Mouse (Mus musculus) embryonic facial prominence, embryonic 12.5 days (tissue): ENCODE data around the gene Gm49384. TPM values are rescaled to one million over a fixed set of nuclear protein-coding genes. Genes with fewer than 3 reads are reported as not detected.

Source experiments
- ATAC-seq: fragments of 200-750 bp; cut with Nextera tagmentation; 2 replicates; pipeline ENCODE4 v1.8.0; 2017; ENCODE audit not compliant: insufficient number of reproducible peaks, insufficient read depth, low FRiP score, low TSS enrichment
- H3K27ac ChIP-seq: fragments of 300-500 bp; sonication (generic); 2 replicates; pipeline ENCODE4 v1.5.1; 2016; ENCODE audit warnings: mild to moderate bottlenecking
- H3K27me3 ChIP-seq: fragments of 300-500 bp; sonication (generic); 2 replicates; pipeline ENCODE4 v1.6.1; 2016; ENCODE audit warnings: mild to moderate bottlenecking, moderate library complexity
- H3K36me3 ChIP-seq: fragments of 300-500 bp; sonication (generic); 2 replicates; pipeline ENCODE4 v1.6.1; 2016; ENCODE audit warnings: mild to moderate bottlenecking
- H3K4me1 ChIP-seq: fragments of 300-500 bp; sonication (generic); 2 replicates; pipeline ENCODE4 v1.6.1; 2016
- H3K4me2 ChIP-seq: fragments of 300-500 bp; sonication (generic); replicated peaks from 2 replicates; pipeline ENCODE4 v1.6.1; 2016; ENCODE audit warnings: mild to moderate bottlenecking, moderate library complexity
- H3K4me3 ChIP-seq: fragments of 300-500 bp; sonication (generic); 2 replicates; pipeline ENCODE4 v1.5.1; 2016; ENCODE audit warnings: mild to moderate bottlenecking
- H3K9ac ChIP-seq: fragments of 300-500 bp; sonication (generic); 2 replicates; pipeline ENCODE4 v1.6.1; 2016; ENCODE audit warnings: mild to moderate bottlenecking, moderate library complexity
- H3K9me3 ChIP-seq: fragments of 300-500 bp; sonication (generic); 2 replicates; pipeline ENCODE4 v1.6.1; 2016; ENCODE audit warnings: mild to moderate bottlenecking, moderate library complexity
- WGBS: fragments of 180-500 bp; shearing (Covaris S2); methylation state at CpG from one replicate; pipeline ENCODE4 v1.1.7; 2016; 5-methylcytosine and 5-hydroxymethylcytosine counted together
- polyA plus RNA-seq: library from polyadenylated mRNA; unstranded; fragments of >200 nt; fragmentation: Nextera tagmentation; extraction: Ambion mirVana; gene quantifications from 2 replicates; pipeline ENCODE4 v1.2.1, GENCODE M21; 2016

Gm49384 gene
- polyA plus RNA-seq = 29.7 and 37.8 TPM in 2 replicates

DNA sequence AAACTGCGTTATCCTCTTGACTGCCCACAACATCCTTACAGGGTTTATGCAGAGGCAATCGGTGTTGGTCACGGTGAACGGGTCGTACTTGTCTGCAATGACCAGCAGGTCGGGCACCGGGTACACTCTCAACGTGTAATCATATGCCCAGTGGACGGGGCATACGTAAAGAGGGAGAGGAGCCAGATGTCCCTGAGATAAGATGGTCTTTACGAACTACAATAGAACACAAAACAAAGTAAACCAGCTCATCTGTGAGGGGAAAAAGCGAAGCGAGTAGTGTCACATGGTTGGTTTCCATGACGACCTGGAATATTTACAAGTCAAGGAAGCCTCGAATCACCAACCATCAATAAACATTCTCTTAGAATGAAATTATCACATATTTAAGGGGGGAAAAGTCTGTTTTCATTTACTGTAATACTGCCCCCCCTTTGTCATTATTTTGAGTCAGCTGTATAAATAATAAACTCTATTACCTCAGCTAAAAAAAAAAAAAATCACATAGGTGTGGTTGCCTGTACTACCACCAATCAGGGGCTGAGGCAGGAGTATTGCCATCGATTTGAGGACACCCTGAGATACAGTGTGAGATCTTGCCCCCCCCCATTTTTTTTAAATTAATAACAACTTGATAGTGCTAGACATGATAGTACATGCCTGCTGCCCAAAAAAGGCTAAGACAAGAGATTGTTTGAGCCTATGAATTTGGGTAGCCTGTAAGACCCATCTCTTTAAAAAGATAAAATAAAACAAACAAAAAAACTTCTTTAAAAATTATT lies at the start of gene Gm49384:
Gm49384 (minus strand) TSS at position 216 of the 782 bp plus-strand sequence.
- Histone ChIP-seq H3K9me3 (no peaks in the 10 kb centered on the region), H3K4me3 (no peak within 1 kb of the TSS), H3K27me3 (no peaks in the 10 kb centered on the region), H3K36me3 (peaks cover 40% of the 10 kb centered on the region), H3K4me1 (peaks cover under 1% of the 10 kb centered on the region; the same call in 1 of the 2 replicates), H3K27ac (no peak within 1 kb of the TSS), H3K4me2 (no peak within 1 kb of the TSS), H3K9ac (no peak within 1 kb of the TSS)
- WGBS = 90% methylated on average over 16 of the region's 16 CpGs
- no peak for ATAC-seq

DNA sequence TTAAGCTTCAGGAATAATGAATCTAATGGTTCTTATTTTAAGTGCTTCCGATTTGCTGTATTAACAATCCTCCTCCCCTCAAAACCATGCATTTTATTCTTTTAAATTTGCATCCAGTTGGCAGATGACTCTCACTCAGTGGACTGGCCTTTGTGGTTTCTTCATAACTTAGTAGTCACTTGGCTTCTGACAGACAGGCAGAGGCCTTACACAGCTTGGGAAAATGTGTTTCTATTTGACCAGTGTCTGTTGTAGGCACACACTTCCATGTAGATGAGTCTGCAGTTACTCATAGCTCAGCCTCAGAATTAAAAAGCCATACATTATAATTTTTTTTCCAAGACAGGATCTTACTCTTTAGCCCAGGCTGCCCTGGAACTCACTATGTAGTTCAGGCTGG lies 49.7 kb upstream of the Gm49384 start:
- no peak overlapping the region for H3K4me2 ChIP-seq
- 96% methylated on average over 1 of the region's 1 CpGs for WGBS
- H3K27me3 ChIP-seq = no peaks in the 10 kb centered on the region
- H3K9me3 ChIP-seq = no peaks in the 10 kb centered on the region
- no peak for ATAC-seq
- H3K27ac ChIP-seq = no peak overlapping the region
- H3K4me3 ChIP-seq = no peak overlapping the region
- no peaks in the 10 kb centered on the region for H3K36me3 ChIP-seq
- 0 out of 2 replicates have a peak, but pooled peaks cover 3% of the 10 kb centered on the region for H3K4me1 ChIP-seq
- no peak overlapping the region for H3K9ac ChIP-seq

DNA sequence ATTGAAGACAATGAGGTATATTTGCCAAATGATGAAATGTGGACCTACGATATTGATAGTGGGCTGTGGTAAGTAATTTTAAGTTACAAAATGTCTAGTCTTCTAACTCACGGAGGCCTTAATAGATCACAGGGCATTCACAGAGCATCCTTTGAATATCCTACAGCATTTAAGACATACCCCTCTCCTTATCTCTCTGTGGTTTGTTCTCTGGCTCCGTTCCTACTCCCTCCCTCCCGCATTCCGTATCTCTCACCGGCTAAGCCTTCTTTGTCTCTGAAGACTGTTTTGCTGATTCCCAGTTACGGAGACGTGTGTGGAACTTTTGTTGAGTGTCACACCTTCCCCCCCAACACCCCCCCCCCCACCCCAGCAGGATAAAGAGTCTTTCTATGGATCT lies 46.7 kb upstream of the Gm49384 start:
- Histone ChIP-seq H3K27me3 (no peaks in the 10 kb centered on the region), H3K36me3 (no peaks in the 10 kb centered on the region), H3K4me3 (no peak overlapping the region), H3K4me2 (no peak overlapping the region), H3K27ac (no peak overlapping the region), H3K9me3 (no peaks in the 10 kb centered on the region), H3K9ac (no peak overlapping the region), H3K4me1 (no peaks in the 10 kb centered on the region)
- 81% methylated on average over 8 of the region's 8 CpGs for WGBS
- ATAC-seq = no peak

DNA sequence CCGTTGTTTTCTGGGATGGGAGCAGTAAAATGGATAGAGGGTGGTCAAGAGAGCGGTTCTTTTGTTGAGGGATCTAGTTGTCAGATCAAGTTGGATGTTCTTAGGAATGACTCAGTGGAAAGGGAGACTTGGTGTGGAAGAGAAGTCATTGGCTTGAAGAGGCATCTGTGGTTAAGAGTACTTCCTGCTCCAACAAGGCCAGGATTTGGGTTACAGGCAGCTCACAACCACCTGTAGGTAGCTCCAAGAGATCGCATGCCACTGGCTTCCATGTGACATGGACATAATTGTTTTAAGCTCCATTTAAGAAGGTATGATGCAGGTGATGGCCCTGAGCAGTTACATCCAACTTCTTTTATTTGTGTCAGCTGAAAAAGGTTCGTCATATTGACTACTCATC lies 45.7 kb upstream of the Gm49384 start:
- Histone ChIP-seq H3K27ac (no peak overlapping the region), H3K4me1 (no peaks in the 10 kb centered on the region), H3K36me3 (no peaks in the 10 kb centered on the region), H3K9me3 (no peaks in the 10 kb centered on the region), H3K4me2 (no peak overlapping the region), H3K9ac (no peak overlapping the region), H3K27me3 (no peaks in the 10 kb centered on the region), H3K4me3 (no peak overlapping the region)
- 87% methylated on average over 4 of the region's 4 CpGs for WGBS
- ATAC-seq = no peak

DNA sequence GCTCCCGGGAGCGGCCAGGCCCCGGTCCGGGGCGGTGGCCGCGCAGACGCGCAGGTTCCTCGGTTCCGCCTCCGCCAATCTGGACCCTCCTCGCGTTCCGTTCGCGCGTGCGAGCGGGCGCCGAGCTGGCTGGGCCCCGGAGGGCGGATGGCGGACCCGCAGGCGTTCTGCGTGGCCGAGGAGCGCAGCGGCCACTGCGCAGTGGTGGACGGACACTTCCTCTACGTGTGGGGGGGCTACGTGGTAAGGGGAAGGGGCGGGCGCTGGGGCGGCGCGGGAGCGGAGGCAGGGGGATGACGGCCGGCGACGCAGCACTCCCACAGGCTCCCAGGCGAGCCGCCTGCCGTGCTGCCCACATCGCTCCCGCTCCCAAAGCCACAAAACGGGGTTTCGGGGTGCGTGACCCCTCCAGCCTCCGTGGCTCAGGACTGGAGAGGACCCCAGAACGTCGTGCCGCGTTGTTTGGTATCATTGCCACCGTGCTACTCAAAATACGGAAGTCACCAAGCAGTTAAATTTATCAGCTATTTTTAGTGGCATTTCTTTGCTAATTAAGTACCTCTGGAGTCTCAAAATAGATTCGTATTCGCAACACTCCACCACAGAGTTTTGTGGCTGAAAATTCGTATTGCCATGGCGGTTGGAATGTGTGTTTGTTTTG lies 37.8 kb upstream of the Gm49384 start:
- ATAC-seq = peak; percentile 93
- H3K9me3 ChIP-seq = no peaks in the 10 kb centered on the region
- H3K9ac ChIP-seq = peak overlapping the region; percentile 80
- H3K27me3 ChIP-seq = no peaks in the 10 kb centered on the region
- H3K36me3 ChIP-seq = no peaks in the 10 kb centered on the region
- H3K4me1 ChIP-seq = peaks cover 8% of the 10 kb centered on the region; the same call in 1 of the 2 replicates
- H3K4me3 ChIP-seq = peak overlapping the region; percentile 68
- H3K4me2 ChIP-seq = peak overlapping the region; percentile 63
- WGBS = under 1% methylated on average over 58 of the region's 64 CpGs
- peak overlapping the region; percentile 81 for H3K27ac ChIP-seq

DNA sequence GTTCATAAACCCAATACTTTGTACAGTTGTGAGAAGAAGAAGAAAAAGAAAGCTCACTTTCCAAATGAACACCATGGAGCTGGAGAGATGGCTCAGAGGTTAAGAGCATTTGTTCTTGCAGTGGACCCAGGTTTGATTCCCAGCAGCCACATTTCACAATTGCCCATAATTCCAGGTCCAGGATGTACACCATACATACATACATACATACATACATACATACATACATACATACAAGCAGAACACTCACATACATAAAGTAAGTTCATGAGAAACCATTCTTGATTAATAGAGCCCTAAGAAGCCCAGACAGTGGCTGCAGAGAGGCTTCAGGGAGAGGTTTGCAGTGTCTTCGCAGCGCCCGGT lies 37.3 kb upstream of the Gm49384 start:
- H3K9me3 ChIP-seq = no peaks in the 10 kb centered on the region
- no peaks in the 10 kb centered on the region for H3K27me3 ChIP-seq
- H3K4me2 ChIP-seq = peak overlapping the region; percentile 63
- 0 out of 2 replicates have a peak, but pooled peaks have one; percentile 31 for ATAC-seq
- H3K4me3 ChIP-seq = peak overlapping the region; percentile 68
- peak overlapping the region; percentile 81 for H3K27ac ChIP-seq
- H3K9ac ChIP-seq = peak overlapping the region; percentile 80
- WGBS = 0% methylated on average over 3 of the region's 3 CpGs
- H3K4me1 ChIP-seq = peaks cover 8% of the 10 kb centered on the region; the same call in 1 of the 2 replicates
- no peaks in the 10 kb centered on the region for H3K36me3 ChIP-seq

DNA sequence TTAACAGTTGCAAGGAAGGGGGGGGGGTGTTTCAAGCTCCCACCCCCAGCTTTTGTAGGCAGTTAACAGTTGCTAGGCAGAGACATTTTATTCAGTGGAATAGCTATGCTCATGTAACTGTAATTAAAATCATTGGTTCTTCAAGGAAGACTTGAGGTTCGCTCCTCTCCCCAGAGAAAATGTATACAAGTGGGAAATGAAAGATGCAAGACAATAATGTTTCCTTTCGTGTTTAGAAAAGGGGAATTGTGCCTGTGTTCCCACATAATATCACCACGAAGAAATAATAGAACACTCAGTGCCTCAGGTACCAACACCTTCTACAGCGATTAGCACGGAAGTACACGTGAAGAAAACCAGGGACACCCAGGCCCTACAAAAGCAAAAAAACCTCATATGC lies 36.8 kb upstream of the Gm49384 start, which contains the start of gene Klhdc1:
Klhdc1 (plus strand) TSS at position 301 of the 400 bp plus-strand sequence.
- WGBS = 68% methylated on average over 6 of the region's 6 CpGs

DNA sequence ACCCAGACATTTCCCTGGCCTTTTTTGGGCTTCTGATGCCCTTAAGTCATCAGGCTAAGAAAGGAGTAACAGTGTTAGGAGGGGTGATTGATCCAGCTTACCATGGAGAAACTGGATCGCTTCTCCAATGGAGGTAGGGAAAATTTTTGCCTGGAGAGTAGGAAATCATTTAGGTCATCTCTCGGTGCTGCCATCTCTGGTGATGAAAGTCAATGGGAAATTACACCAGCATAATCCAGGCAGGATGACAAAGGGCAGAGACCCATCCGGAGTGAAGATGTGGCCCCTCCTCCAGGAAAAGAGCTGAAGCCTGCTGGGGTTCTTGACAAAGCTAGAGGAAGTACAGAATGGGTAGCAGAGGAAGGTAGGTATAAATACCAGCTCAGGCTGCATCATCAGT lies 34.2 kb upstream of the Gm49384 start:
- no peak overlapping the region for H3K27ac ChIP-seq
- H3K4me1 ChIP-seq = peaks cover 8% of the 10 kb centered on the region; the same call in 1 of the 2 replicates
- no peak overlapping the region for H3K4me3 ChIP-seq
- no peaks in the 10 kb centered on the region for H3K27me3 ChIP-seq
- no peak overlapping the region for H3K4me2 ChIP-seq
- H3K9me3 ChIP-seq = no peaks in the 10 kb centered on the region
- ATAC-seq = no peak
- WGBS = 39% methylated on average over 3 of the region's 3 CpGs
- no peak overlapping the region for H3K9ac ChIP-seq
- H3K36me3 ChIP-seq = no peaks in the 10 kb centered on the region

More for the DNA sequence above, 36.8 kb upstream of the Gm49384 start, which contains the start of gene Klhdc1:
- Histone ChIP-seq H3K27ac (peak within 1 kb of the TSS; percentile 81), H3K36me3 (no peaks in the 10 kb centered on the region), H3K4me2 (peak within 1 kb of the TSS; percentile 63), H3K9ac (peak within 1 kb of the TSS; percentile 80), H3K4me3 (peak within 1 kb of the TSS; percentile 68), H3K9me3 (no peaks in the 10 kb centered on the region), H3K4me1 (peaks cover 8% of the 10 kb centered on the region; the same call in 1 of the 2 replicates), H3K27me3 (no peaks in the 10 kb centered on the region)
- no peak for ATAC-seq

DNA sequence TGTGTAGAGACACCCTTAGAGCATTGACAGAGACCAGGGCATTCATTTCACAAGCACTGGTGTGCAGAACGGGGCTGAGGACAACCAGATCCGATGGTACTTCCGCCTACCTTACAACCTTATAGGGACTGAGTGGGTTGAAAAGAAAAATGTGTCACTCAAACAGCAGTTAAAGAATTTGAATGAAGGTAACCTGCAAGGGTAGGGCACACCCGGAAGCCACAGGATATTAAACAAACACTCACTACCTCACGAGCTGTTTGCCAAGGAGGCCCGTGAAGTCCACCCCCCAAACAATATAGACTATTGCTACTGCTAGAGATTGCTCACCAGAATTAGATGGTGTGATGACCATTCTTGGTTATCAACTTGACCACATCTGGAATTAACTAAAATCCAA lies 31.7 kb upstream of the Gm49384 start:
- Histone ChIP-seq H3K4me1 (peaks cover 3% of the 10 kb centered on the region; the same call in 1 of the 2 replicates), H3K9ac (no peak overlapping the region), H3K27me3 (no peaks in the 10 kb centered on the region), H3K36me3 (no peaks in the 10 kb centered on the region), H3K9me3 (no peaks in the 10 kb centered on the region), H3K4me3 (no peak overlapping the region), H3K4me2 (no peak overlapping the region), H3K27ac (no peak overlapping the region)
- ATAC-seq = no peak
- WGBS = 88% methylated on average over 6 of the region's 6 CpGs

DNA sequence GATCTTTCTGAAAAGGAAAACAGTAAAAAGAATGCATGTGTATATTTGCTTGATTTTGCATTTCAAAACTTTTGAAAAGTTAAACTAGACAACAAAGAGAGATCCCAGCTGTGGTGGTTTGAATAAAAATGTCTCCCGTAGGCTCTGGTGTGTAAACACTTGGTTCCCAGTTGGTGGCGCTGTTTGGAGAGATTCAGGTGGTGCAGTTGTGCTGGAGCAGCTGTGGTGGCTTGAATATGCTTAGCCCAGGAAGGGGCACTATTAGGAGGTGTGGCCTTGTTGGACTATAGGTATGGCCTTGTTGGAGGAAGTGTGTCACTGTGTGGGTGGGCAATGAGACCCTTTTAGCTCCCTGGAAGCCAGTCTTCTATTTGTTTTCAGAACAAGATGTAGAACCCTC lies 25.2 kb upstream of the Gm49384 start:
- Histone ChIP-seq H3K4me2 (no peak overlapping the region), H3K27ac (no peak overlapping the region), H3K4me1 (no peaks in the 10 kb centered on the region), H3K36me3 (peaks cover under 1% of the 10 kb centered on the region; the same call in 1 of the 2 replicates), H3K27me3 (no peaks in the 10 kb centered on the region), H3K9ac (no peak overlapping the region), H3K9me3 (no peaks in the 10 kb centered on the region), H3K4me3 (no peak overlapping the region)
- WGBS = 62% methylated on average over 2 of the region's 2 CpGs
- no peak for ATAC-seq

DNA sequence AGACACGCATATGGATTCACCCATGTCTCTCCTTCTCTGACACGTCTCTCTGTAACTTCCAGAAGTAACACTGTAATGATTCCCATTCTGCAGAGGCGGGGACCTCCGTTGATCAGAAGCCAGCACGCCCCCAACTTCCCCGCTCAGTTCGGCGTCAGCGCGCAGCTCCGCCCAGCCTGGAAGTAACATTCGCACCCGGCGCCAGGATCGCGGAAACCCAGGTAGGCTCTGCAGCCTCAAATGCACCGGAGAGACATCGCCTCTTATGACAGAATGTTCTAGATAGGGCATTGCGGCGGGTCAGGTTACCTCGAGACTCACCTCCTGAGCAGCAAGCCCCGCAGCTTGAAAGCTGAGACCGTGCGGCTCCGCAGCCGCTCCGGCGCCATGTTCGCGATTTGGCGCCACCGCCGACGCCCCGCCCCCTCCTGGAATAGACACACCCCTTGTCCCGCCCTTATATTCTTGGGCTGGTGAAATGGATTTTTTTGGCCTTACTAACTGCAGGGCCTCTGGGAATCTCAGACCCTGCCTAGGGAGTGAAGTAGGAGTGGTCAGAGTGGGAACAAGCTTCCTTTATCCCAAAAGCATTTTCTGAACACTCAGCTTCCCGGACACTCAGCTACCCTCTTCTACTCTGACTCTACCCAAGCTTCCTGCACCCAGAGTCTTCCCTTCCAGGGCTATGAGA lies 23.9 kb upstream of the Gm49384 start, which contains the start of gene Pole2:
Pole2 (minus strand) TSS at position 420 of the 691 bp plus-strand sequence.
- H3K9me3 ChIP-seq = no peaks in the 10 kb centered on the region
- WGBS = under 1% methylated on average over 37 of the region's 37 CpGs
- no peaks in the 10 kb centered on the region for H3K27me3 ChIP-seq
- H3K4me3 ChIP-seq = peak within 1 kb of the TSS; percentile 63
- H3K36me3 ChIP-seq = peaks cover 6% of the 10 kb centered on the region; the same call in 1 of the 2 replicates
- peak within 1 kb of the TSS; percentile 51 for H3K4me2 ChIP-seq
- H3K4me1 ChIP-seq = no peaks in the 10 kb centered on the region
- peak within 1 kb of the TSS; percentile 60 for H3K9ac ChIP-seq
- H3K27ac ChIP-seq = peak within 1 kb of the TSS; percentile 90
- ATAC-seq = peak; percentile 86
